Mouse (Mus musculus) stomach, adult 2 months (tissue): ENCODE results near the gene Gatm. TPM values are rescaled to one million over a fixed set of nuclear protein-coding genes. Genes with fewer than 3 reads are reported as not detected.

Source experiments
- polyA plus RNA-seq: library from polyadenylated mRNA; depleted of rRNA; stranded (reverse); fragments of >200 nt; gene quantifications from 2 replicates; pipeline ENCODE4 v1.2.3, GENCODE M21; 2012; rRNA removed

Gatm gene
- 0.82 and 0.91 TPM in 2 replicates for polyA plus RNA-seq

DNA sequence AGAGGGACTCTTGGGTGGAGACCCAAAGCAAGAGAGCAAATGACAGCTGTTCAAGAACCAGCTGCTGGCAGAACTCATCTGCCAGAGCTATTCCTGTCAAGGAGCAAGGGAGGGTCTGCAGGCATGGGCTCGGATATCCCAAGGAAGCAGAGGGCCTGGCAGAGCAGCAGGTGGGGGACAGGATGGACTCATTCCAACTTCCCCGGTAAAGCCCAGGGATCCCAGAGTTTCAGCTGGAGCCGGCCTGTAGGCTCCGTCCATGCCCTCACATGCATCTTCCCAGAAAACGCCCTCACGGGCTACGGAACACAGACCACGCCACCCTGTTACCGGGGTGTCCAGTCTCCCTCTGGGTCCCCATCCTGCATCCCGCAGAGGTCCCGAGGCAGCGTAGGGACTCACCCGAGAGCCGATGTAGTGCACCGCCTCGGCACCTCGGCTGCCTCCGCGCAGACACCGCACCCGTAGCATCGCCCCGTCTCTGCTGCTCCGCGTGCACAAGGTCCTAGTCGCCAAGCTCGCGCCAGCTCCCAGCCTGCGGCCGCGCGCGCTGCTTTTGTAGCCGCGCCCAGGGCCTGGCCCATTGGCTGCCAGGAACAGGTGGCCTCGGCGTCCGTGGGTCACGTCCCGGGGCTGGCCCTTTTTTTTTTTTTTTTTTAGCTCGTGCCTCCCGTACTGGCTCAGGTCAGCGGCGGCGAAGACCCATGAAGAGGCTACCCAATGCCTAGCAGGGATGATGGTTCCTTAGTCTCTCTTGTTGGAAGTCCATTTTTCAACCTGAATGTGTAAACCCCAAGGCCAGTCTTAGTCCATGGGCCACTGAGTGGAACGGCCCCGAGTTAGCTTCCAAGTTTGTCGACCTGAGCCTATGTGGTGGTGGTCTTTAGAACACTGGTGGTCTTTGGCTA, at the start of gene Gatm:
Gatm (minus strand) TSS at position 558 of the 908 bp plus-strand sequence.

DNA sequence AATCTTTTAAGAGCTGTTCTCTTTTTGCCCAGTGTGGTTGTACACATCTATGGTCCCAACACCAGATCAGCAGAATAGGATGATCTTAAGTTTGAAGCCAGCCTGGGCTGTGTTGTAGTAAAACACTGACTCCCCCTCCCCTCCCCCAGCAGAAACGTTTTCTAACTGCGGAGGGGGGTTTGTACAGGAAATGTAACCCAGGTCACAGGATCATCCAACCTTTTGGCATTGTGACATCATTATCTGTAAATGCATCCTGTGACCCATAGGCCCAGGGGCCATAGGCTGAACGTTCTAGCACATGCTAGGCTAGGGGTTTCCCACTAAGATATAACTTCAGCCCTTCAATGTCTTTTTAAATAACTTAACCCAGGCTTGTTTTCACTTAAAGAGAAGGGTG, 25.6 kb upstream of the Gatm start, which contains the start of gene AA467197:
AA467197 (plus strand) TSS at position 301 of the 400 bp plus-strand sequence.

Other genes with a start within 250 kb of the Gatm start
- gene Shf, start 242.1 kb downstream of the Gatm start, polyA plus RNA-seq, result 4.4 and 6.3 TPM in 2 replicates
- 0.32 and 0.33 TPM in 2 replicates for gene Slc28a2, start 184.8 kb downstream of the Gatm start, polyA plus RNA-seq
- not detected in 2 replicates for gene Gm14085, start 126.4 kb downstream of the Gatm start, polyA plus RNA-seq
- gene AA467197, start 25.7 kb upstream of the Gatm start, polyA plus RNA-seq, result 5.8 and 9.3 TPM in 2 replicates
- 1.1 and 1.4 TPM in 2 replicates for gene Slc30a4, start 91.4 kb upstream of the Gatm start, polyA plus RNA-seq
- gene Bloc1s6, start 127.2 kb upstream of the Gatm start, polyA plus RNA-seq, result 17.7 and 26.7 TPM in 2 replicates
- 62.7 and 67.6 TPM in 2 replicates for gene Sqor, start 153.9 kb upstream of the Gatm start, polyA plus RNA-seq